Mouse (Mus musculus): ENCODE measurements around the gene B4galt4. TPM values are rescaled to one million over a fixed set of nuclear protein-coding genes. Genes with fewer than 3 reads are reported as not detected.

Gene B4galt4
- polyA plus RNA-seq, 1 experiment, result 5.4 TPM

GRCm38 (mm10) chr16:38753631-38754030, 11.6 kb downstream of the B4galt4 start:
- no peaks in the 10 kb centered on the region for H3K36me3 ChIP-seq (ENCODE audit: control insufficient read depth, insufficient read depth, low read length)
- TF ChIP-seq POLR2A (IDR thresholded peaks at IDR 0.05; ENCODE audit: low read depth, low read length) (no peak), CTCF (conservative IDR thresholded peaks at IDR 0.05; ENCODE audit: insufficient read depth, insufficient read length, low read depth, low read length) (no peak)
- H3K4me1 ChIP-seq (ENCODE audit: control insufficient read depth, insufficient read depth, low read length), result 0 out of 2 replicates have a peak, but pooled peaks cover 2% of the 10 kb centered on the region
- no peak for DNase-seq
- WGBS, result 67% methylated on average over 11 of the region's 11 CpGs
- H3K27ac ChIP-seq (ENCODE audit: insufficient read depth, low read depth, low read length), result no peak overlapping the region
- no peaks in the 10 kb centered on the region for H3K27me3 ChIP-seq (replicated peaks; ENCODE audit: control insufficient read depth, insufficient read depth, low read length)
- H3K4me3 ChIP-seq (ENCODE audit: insufficient read depth, low read depth, low read length), result no peak overlapping the region

- TF ChIP-seq CTCF (conservative IDR thresholded peaks at IDR 0.05; ENCODE audit: insufficient read depth, insufficient read length, low read depth, low read length) (no peak), POLR2A (IDR thresholded peaks at IDR 0.05; ENCODE audit: low read depth, low read length) (no peak)
- 59% methylated on average over 7 of the region's 7 CpGs for WGBS
- H3K27ac ChIP-seq (ENCODE audit: insufficient read depth, low read depth, low read length), result no peak overlapping the region
- H3K4me1 ChIP-seq (ENCODE audit: control insufficient read depth, insufficient read depth, low read length), result peaks cover 2% of the 10 kb centered on the region; the same call in 1 of the 2 replicates
- DNase-seq, result no peak
- H3K36me3 ChIP-seq (ENCODE audit: control insufficient read depth, insufficient read depth, low read length), result no peaks in the 10 kb centered on the region
- no peak overlapping the region for H3K4me3 ChIP-seq (ENCODE audit: insufficient read depth, low read depth, low read length)
- H3K27me3 ChIP-seq (replicated peaks; ENCODE audit: control insufficient read depth, insufficient read depth, low read length), result no peaks in the 10 kb centered on the region
These were observed 13.6 kb downstream of the B4galt4 start for GRCm38 (mm10) chr16:38755452-38756176.

- no peaks in the 10 kb centered on the region for H3K27me3 ChIP-seq (replicated peaks; ENCODE audit: control insufficient read depth, insufficient read depth, low read length)
- H3K27ac ChIP-seq (ENCODE audit: insufficient read depth, low read depth, low read length), result no peak overlapping the region
- 19% methylated on average over 5 of the region's 5 CpGs for WGBS
- peak; percentile 81 for DNase-seq
- H3K4me1 ChIP-seq (ENCODE audit: control insufficient read depth, insufficient read depth, low read length), result peaks cover 2% of the 10 kb centered on the region; the same call in 1 of the 2 replicates
- TF ChIP-seq POLR2A (IDR thresholded peaks at IDR 0.05; ENCODE audit: low read depth, low read length), result no peak
- TF ChIP-seq CTCF (conservative IDR thresholded peaks at IDR 0.05; ENCODE audit: insufficient read depth, insufficient read length, low read depth, low read length), result no peak
- H3K36me3 ChIP-seq (ENCODE audit: control insufficient read depth, insufficient read depth, low read length), result no peaks in the 10 kb centered on the region
- no peak overlapping the region for H3K4me3 ChIP-seq (ENCODE audit: insufficient read depth, low read depth, low read length)
These were observed 14.1 kb downstream of the B4galt4 start for GRCm38 (mm10) chr16:38756177-38756503.

DNA sequence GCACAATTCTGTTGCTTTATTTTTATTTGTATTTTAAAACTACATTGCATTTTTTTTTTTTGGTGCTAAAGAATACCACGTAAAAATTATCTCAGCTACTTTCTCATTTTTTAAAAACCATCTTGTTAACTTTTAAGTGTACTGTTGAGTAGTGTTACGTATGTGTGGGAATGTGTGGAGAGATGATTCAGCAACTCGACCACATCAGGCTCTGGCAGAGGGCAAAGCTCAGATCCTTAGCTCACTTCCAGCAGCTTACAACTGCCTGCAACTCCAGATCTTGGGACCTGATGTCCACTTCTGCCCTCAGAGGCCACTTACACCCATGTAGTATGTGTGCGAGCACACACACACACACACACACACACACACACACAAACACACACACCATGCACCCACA, 14.5 kb downstream of the B4galt4 start:
- peak; percentile 44 for DNase-seq
- no peaks in the 10 kb centered on the region for H3K36me3 ChIP-seq (ENCODE audit: control insufficient read depth, insufficient read depth, low read length)
- TF ChIP-seq POLR2A (IDR thresholded peaks at IDR 0.05; ENCODE audit: low read depth, low read length) (no peak), CTCF (conservative IDR thresholded peaks at IDR 0.05; ENCODE audit: insufficient read depth, insufficient read length, low read depth, low read length) (no peak)
- no peaks in the 10 kb centered on the region for H3K27me3 ChIP-seq (replicated peaks; ENCODE audit: control insufficient read depth, insufficient read depth, low read length)
- H3K4me1 ChIP-seq (ENCODE audit: control insufficient read depth, insufficient read depth, low read length), result peaks cover 2% of the 10 kb centered on the region; the same call in 1 of the 2 replicates
- no peak overlapping the region for H3K27ac ChIP-seq (ENCODE audit: insufficient read depth, low read depth, low read length)
- no peak overlapping the region for H3K4me3 ChIP-seq (ENCODE audit: insufficient read depth, low read depth, low read length)
- 44% methylated on average over 4 of the region's 4 CpGs for WGBS

DNA sequence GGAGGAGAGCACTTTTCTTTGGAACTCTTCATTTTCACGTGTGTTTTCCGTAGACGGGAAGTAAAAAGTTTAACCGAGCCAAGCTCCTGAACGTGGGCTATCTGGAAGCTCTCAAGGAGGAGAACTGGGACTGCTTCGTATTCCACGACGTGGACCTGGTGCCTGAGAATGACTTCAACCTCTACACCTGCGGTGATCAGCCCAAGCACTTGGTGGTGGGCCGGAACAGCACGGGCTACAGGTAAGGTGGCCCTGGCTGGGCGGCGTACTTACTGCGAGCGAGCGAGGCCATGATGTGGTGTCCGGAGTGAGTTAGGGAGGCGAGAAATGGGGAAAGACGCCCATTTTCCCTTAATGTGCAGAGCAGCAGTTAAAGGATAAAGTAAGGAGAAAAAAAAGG, 15.6 kb downstream of the B4galt4 start:
- no peak for DNase-seq
- H3K27me3 ChIP-seq (replicated peaks; ENCODE audit: control insufficient read depth, insufficient read depth, low read length), result no peaks in the 10 kb centered on the region
- WGBS, result 95% methylated on average over 19 of the region's 19 CpGs
- TF ChIP-seq CTCF (conservative IDR thresholded peaks at IDR 0.05; ENCODE audit: insufficient read depth, insufficient read length, low read depth, low read length), result no peak
- TF ChIP-seq POLR2A (IDR thresholded peaks at IDR 0.05; ENCODE audit: low read depth, low read length), result no peak
- H3K27ac ChIP-seq (ENCODE audit: insufficient read depth, low read depth, low read length), result no peak overlapping the region
- H3K36me3 ChIP-seq (ENCODE audit: control insufficient read depth, insufficient read depth, low read length), result no peaks in the 10 kb centered on the region
- no peak overlapping the region for H3K4me3 ChIP-seq (ENCODE audit: insufficient read depth, low read depth, low read length)
- peaks cover 2% of the 10 kb centered on the region; the same call in 1 of the 2 replicates for H3K4me1 ChIP-seq (ENCODE audit: control insufficient read depth, insufficient read depth, low read length)

DNA sequence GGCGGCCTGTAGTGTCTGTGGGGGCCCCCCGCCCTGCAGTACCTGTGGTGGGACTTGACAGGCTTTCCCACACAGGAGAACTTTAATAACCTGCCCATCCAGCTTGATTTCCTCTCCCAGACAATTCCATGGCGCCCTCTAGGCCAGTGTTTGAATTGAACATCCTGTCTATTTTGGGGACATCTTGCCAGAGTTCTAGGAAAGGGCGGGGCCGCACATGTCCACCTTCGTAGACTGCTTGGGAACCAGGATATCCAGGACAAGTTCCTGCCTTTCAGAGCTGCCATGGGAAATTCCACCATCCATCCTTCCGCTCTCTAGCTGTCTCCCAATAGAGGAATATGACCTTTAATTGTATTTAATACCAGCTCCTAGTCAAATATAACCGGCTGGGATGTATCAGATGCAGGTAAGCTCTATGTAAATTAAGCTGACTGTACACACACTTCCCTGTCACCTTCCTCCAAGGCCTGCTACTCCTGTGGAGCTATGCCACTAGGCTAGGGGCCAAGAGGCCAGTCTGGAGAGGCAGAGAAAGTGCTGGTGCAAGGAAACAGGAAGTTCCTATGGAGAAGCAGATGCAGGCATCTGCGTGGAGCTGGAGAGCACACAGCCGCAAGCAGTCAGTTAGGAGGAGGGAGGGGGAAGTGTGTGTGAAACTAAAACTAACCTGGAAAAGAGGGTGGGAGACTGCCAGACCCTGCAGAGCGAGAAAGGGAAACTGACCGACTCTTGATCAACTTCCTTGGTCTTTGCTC, 16.2 kb downstream of the B4galt4 start:
- Histone ChIP-seq H3K27me3 (replicated peaks; ENCODE audit: control insufficient read depth, insufficient read depth, low read length) (no peaks in the 10 kb centered on the region), H3K4me1 (ENCODE audit: control insufficient read depth, insufficient read depth, low read length) (peaks cover 2% of the 10 kb centered on the region; the same call in 1 of the 2 replicates), H3K36me3 (ENCODE audit: control insufficient read depth, insufficient read depth, low read length) (no peaks in the 10 kb centered on the region), H3K27ac (ENCODE audit: insufficient read depth, low read depth, low read length) (peak overlapping the region; percentile 30; the same call in 1 of the 2 replicates), H3K4me3 (ENCODE audit: insufficient read depth, low read depth, low read length) (no peak overlapping the region)
- TF ChIP-seq CTCF (conservative IDR thresholded peaks at IDR 0.05; ENCODE audit: insufficient read depth, insufficient read length, low read depth, low read length), result no peak
- no peak for TF ChIP-seq POLR2A (IDR thresholded peaks at IDR 0.05; ENCODE audit: low read depth, low read length)
- peak; percentile 82 for DNase-seq
- WGBS, result 76% methylated on average over 12 of the region's 12 CpGs

DNA sequence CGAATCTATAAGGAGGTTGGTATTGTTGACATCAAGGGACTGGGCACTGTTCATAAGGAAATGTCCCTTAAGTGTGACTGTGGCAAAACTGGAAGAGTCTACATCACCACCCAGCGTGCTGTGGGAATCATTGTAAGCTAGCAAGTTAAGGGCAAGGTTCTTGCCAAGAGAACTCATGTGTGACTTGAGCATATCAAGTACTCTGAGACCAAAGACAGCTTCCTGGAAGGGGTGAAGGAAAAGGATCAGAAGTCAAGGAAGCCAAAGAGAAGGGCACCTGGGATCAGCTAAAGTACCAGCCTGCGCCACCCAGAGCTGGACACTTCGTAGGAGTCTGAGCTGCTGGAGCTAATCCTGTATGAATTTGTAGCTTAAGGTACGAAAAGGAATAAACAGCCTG, 18.2 kb downstream of the B4galt4 start:
- H3K4me1 ChIP-seq (ENCODE audit: control insufficient read depth, insufficient read depth, low read length), result peaks cover 5% of the 10 kb centered on the region; the same call in 1 of the 2 replicates
- H3K27ac ChIP-seq (ENCODE audit: insufficient read depth, low read depth, low read length), result peak overlapping the region; percentile 1; the same call in 1 of the 2 replicates
- 59% methylated on average over 5 of the region's 5 CpGs for WGBS
- H3K4me3 ChIP-seq (ENCODE audit: insufficient read depth, low read depth, low read length), result no peak overlapping the region
- H3K36me3 ChIP-seq (ENCODE audit: control insufficient read depth, insufficient read depth, low read length), result no peaks in the 10 kb centered on the region
- no peaks in the 10 kb centered on the region for H3K27me3 ChIP-seq (replicated peaks; ENCODE audit: control insufficient read depth, insufficient read depth, low read length)
- TF ChIP-seq CTCF (conservative IDR thresholded peaks at IDR 0.05; ENCODE audit: insufficient read depth, insufficient read length, low read depth, low read length) (no peak), POLR2A (IDR thresholded peaks at IDR 0.05; ENCODE audit: low read depth, low read length) (no peak)
- peak; percentile 56 for DNase-seq

Measured in kidney, adult 2 months (tissue).